Mouse (Mus musculus) kidney, embryonic 14.5 days (tissue): ENCODE measurements at regions not wholly inside any gene's neighbourhood (a gene's known extent, or its start where the extent isn't known, plus 50 kb on each side); places are given as distances from the start of the nearest gene placed in this dataset.

ENCODE experiments used
- ATAC-seq: fragments of 200-750 bp; cut with Nextera tagmentation; 2 replicates; pipeline ENCODE4 v1.8.0; 2017; ENCODE audit warnings: moderate number of reproducible peaks, mild to moderate bottlenecking, moderate TSS enrichment, moderate library complexity; ENCODE audit not compliant: low FRiP score, low TSS enrichment
- H3K27ac ChIP-seq: fragments of 300-500 bp; sonication (generic); 2 replicates; pipeline ENCODE4 v1.5.1; 2014; ENCODE audit warnings: low read depth, mild to moderate bottlenecking, low read length, moderate library complexity, mixed read lengths
- H3K27me3 ChIP-seq: fragments of 300-500 bp; sonication (generic); 2 replicates; pipeline ENCODE4 v1.6.1; 2014; ENCODE audit warnings: mild to moderate bottlenecking, low read length; ENCODE audit not compliant: control insufficient read depth, insufficient read depth
- H3K36me3 ChIP-seq: fragments of 300-500 bp; sonication (generic); 2 replicates; pipeline ENCODE4 v1.6.1; 2014; ENCODE audit warnings: low read length, mixed read lengths; ENCODE audit not compliant: control insufficient read depth, insufficient read depth
- H3K4me1 ChIP-seq: fragments of 300-500 bp; sonication (generic); 2 replicates; pipeline ENCODE4 v1.6.1; 2014; ENCODE audit warnings: low read length, mixed read lengths; ENCODE audit not compliant: control insufficient read depth, insufficient read depth
- H3K4me2 ChIP-seq: fragments of 300-500 bp; sonication (generic); replicated peaks from 2 replicates; pipeline ENCODE4 v1.6.1; 2014; ENCODE audit warnings: low read depth, mild to moderate bottlenecking, low read length
- H3K4me3 ChIP-seq: fragments of 300-500 bp; sonication (generic); 2 replicates; pipeline ENCODE4 v1.5.1; 2014; ENCODE audit warnings: mild to moderate bottlenecking, low read length
- H3K9ac ChIP-seq: fragments of 300-500 bp; sonication (generic); 2 replicates; pipeline ENCODE4 v1.6.1; 2014; ENCODE audit warnings: low read depth, mild to moderate bottlenecking, low read length, moderate library complexity
- H3K9me3 ChIP-seq: fragments of 300-500 bp; sonication (generic); 2 replicates; pipeline ENCODE4 v1.6.1; 2016; ENCODE audit warnings: low read length; ENCODE audit not compliant: control insufficient read depth
- WGBS: fragments of 180-500 bp; shearing (Covaris S2); extraction: QIAGEN DNeasy Blood & Tissue Kit; methylation state at CpG from one replicate; pipeline ENCODE4 v1.1.7; 2014; 5-methylcytosine and 5-hydroxymethylcytosine counted together

- Histone ChIP-seq H3K4me2 (no peak overlapping the region), H3K4me1 (no peaks in the 10 kb centered on the region), H3K36me3 (no peaks in the 10 kb centered on the region), H3K9me3 (no peaks in the 10 kb centered on the region), H3K9ac (no peak overlapping the region), H3K27ac (no peak overlapping the region), H3K27me3 (no peaks in the 10 kb centered on the region), H3K4me3 (no peak overlapping the region)
- WGBS: 83% methylated on average over 2 of the region's 2 CpGs
- no peak for ATAC-seq
Observed at GRCm38 (mm10) chr10:34904692-34905091, 421.5 kb downstream of the Frk start.

DNA sequence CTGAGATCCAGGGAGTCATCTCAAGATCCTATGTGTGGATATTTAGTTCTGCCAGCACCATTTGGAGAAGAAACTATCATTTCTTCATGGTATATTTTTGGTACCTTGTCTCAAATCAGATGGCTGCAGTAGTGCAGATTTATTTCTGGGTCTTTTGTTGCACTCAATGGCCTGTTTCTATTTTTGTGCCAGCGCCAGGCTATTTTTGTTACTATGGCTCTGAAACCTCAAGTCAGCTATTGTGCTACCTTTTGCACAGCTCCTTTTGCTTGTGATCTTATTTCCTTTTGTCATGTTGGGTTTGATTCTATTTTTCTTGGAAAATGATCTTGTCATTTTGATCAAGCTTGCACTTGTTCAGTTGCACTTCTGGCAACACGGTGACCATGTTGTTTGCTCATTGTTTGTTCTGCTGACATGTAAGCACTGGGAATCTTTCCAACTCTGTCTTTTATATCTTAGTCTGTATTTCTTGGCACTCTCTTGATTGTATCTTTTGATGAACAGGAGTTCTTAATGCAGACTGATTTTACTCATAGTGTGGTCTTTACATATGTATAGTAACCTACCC is 429.0 kb downstream of the Frk start:
- Histone ChIP-seq H3K4me2 (no peak overlapping the region), H3K9ac (no peak overlapping the region), H3K27me3 (no peaks in the 10 kb centered on the region), H3K36me3 (no peaks in the 10 kb centered on the region), H3K9me3 (no peaks in the 10 kb centered on the region), H3K27ac (no peak overlapping the region), H3K4me1 (no peaks in the 10 kb centered on the region), H3K4me3 (no peak overlapping the region)
- ATAC-seq: no peak
- 75% methylated on average over 2 of the region's 2 CpGs for WGBS
